Mouse (Mus musculus) layer of hippocampus, postnatal 14 days (tissue): Measurements from ENCODE around the gene Sema3a. TPM values are rescaled to one million over a fixed set of nuclear protein-coding genes. Genes with fewer than 3 reads are reported as not detected.

Experiments used
- DNase-seq, 2 experiments: peaks; one replicate each; pipeline ENCODE4 v3.0.0; 2021 to 2022; ENCODE audit warnings: low spot score in 2 of 2, mixed read lengths in 1 of 2
- long read RNA-seq, 2 experiments: library from polyadenylated mRNA; stranded (forward); transcript quantifications; one replicate each; pipeline ENCODE4 v2.0.0; 2021
- total RNA-seq, 2 experiments: library from RNA; stranded (reverse); gene quantifications; 2 replicates each; pipeline ENCODE4 v1.2.3; 2021

Sema3a gene
- 1 to 10 TPM; 3.2 to 3.7 TPM for total RNA-seq
- long read RNA-seq, experiment 1, full-length matches to known transcripts, result 3 of 3 reads
- long read RNA-seq, experiment 1, partial matches to known transcripts, result 0 of 3 reads
- long read RNA-seq, experiment 1, other reads (novel, unspliced or antisense), result 0 of 3 reads
- long read RNA-seq, experiment 2, full-length matches to known transcripts, result 1 of 2 reads
- long read RNA-seq, experiment 2, partial matches to known transcripts, result 0 of 2 reads
- long read RNA-seq, experiment 2, other reads (novel, unspliced or antisense), result 1 of 2 reads

DNA sequence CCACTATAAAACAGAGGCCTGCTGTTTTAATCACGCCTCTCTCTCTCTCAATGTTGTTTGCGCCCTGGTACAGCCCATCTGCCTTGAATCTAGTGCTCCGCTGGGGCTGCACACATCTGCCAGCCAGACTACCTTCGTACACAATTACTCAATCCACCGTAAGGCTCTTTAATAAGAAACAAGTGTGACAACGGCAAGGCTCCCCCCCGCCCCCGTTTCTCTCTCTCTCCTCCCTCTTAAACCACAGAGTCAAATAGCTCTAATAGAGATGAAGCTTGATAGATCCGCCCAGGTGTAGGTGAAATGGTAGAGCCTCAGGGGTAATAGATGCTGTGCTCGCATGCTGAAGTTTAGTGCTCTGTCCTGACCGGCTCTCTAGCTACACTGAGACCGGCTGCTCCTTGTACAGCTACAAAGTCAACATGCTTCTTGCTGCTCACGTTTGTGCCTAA, at the start of gene Sema3a:
TSS of gene Sema3a (plus strand) at position 174 of the 452 bp plus-strand sequence.
- DNase-seq, result no peak

DNA sequence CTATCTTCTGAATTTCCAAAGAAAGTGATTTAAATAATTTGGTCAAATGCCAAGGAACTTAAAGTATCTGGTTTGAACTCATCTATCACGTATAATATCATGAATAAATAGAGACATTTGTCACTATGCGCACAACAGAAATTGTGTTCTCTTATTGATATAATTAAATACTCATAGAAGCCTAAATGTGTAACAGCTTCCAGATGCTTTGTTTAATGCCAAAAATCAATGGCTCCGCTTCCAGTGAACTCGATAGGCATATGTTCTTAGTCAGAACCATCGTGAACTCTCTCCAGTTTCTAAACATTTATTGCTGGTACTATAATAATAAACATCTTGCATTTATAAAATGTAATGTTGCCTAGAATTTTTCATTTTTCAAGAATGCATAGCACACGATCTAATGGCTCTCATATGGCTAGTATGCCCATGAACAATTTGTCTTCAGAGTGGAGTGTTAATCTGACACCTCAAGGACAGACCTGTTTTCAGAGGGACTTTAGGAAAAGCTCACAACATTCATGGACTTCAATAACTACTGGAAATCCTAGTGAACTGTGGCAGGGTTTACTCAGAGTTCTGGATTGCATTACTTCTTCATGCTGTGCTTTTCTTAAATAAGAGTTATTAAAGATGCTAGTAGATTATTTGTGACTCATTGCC, 40.3 kb upstream of the Sema3a start:
- DNase-seq, result no peak

DNA sequence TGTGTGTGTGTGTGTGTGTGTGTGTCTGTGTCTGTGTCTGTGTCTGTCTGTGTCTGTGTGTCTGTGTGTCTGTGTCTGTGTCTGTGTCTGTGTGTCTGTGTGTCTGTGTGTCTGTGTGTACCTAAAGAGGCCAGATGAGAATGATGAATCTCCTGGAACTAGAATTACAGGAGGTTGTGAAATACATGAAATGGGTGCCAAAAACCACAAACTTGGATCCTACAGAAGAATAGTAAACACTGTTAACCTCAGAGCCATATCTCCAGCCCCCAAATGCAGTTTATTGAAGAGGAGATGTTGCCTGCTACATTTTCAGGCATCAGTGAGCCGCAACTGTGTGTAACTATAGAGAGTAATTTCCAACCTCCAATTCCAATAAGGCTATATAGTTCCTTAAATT, 34.8 kb upstream of the Sema3a start:
- DNase-seq, result no peak

DNA sequence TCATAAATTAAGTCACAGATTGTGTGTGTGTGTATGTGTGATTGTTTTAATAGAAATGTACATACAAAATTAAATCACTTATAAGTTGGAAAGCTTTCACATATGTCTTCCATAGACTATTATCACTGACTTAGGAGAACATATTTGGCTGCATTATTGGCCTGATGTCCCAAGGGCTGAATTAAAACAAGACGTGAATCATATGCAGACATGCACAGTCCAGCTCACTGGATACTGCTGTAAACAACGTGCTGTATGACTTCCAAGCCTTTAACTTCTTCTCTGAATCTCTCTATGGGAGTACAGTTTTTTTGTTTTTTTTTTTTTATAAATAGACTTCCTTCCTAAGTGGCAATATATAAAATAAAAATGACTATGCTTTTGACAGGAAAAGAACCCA, 15.7 kb upstream of the Sema3a start:
- no peak for DNase-seq

DNA sequence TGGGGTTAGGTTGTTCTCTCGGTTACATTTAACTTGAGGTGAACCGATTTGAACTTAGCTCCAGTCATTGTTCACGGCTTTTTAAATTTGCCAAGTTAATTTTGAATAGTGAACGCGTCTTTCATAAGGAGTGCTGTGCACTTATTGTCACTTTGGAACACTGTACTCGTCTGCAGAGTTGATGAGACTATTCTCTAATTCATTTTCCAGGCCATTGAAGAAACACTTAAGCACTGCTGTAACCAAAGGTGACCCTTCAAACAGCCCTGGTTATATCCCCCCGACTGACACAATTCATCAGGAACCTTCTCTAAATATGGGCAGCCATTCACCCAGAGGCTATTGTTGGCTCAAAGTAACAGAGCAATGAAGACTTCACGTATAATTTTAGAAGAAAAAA, 8.0 kb upstream of the Sema3a start:
- DNase-seq, result no peak

DNA sequence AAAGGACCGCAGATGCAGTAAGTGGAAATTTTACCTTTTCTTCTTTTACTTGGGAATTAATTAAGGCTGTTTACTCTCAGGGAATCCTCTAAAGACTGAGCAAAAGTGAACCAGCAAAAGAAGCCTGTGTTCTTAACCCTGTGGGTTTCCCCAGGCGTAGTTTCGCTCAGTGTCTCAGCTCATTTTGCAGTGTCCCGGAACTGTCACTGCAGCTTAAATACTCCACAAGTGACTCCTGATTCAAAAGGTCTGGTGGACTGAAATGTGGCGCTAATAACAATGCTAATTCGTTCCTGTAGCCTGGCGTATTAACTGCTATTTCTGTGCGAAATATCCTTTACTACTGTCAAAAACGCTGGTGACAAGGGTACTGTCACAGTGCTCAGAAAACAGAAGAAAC, 543 bp downstream of the Sema3a start:
- no peak for DNase-seq

DNA sequence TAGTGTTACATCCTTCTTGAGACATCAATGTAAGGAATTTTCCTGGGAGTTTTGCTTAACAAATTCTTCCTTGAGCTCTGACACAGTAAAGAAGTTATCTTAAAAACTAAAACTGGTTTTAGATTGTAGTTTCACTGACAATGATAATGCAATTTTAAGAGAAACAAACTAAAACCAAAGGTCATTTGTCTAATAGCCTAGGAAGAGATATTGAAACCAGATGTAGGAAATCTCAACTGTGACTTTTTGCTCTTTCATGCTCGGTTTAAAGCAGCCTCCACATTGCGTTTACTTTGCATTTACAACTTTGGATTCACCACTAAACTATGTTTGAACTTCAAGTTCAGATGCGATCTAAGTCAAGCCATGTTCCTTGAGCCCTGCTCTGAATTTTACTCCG, 982 bp downstream of the Sema3a start:
- no peak for DNase-seq

DNA sequence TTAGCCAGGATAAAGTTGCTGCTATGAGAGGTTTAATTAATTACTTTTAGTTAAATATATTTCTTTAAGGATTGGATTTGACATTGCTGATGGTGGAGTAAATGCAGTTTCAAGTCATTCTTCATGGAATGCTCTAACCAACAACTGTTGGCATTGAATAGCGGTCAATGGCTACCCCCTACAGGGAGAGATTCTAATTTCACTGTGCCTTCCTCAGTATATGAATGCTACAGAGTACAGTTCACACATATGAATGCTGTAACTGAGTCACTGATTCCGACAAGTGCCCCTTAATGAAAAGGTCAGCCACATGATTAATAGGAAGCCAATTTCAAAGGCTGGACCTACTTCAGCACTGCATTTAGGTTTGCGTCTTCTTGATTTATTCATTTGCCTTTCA, 1.9 kb downstream of the Sema3a start:
- no peak for DNase-seq

DNA sequence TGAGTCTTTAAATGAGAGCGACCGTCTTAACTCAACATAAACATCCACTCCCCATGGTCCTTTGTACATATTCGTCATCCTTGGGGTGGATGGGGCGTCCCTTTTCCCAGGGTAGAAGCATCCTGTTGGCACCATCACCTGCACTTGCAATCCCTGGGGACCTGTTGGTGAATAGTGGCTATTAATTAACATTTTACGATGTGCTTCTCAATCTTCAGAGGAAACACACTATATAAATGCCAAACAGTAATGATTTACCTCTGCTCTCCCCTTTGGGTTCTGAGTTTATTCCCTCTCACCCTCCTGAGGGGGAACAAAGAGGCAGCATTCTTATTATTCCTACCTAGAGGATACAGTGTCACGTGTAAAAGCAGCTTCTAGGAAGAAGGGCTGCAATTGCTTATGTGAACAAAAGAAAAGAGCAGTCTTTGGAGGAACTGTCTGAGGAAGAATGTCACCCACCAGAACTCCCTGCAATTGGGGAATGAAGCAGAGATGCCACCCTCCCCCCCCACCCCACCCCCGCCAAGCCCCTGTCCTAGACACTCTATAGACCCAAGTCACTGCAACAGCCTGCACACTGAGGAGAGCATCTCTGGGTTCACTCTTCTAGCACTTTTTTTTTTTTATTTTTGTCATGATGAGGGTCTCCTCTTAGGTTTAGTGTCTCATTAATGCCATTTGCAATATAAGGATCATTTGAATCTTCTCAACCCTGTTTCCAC, 19.7 kb downstream of the Sema3a start:
- no peak for DNase-seq

DNA sequence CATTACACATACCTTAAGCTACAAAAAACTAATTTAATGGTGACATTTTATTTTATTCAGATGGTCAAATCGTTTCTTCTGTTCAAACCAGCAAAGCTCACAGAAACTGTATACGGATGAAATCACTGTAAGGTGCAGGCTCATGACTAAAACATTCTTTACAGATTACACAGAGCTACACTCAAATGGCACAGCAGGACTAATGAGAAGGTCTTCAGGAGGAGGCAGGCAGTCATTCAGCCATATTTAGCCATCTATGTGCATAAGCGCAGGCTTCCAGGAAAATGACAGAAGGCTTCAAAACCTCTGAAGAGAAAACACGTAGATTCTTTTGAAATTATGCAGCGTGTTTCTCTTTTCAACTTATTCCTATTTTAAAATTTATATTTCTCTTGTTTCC, 24.7 kb downstream of the Sema3a start:
- no peak for DNase-seq

DNA sequence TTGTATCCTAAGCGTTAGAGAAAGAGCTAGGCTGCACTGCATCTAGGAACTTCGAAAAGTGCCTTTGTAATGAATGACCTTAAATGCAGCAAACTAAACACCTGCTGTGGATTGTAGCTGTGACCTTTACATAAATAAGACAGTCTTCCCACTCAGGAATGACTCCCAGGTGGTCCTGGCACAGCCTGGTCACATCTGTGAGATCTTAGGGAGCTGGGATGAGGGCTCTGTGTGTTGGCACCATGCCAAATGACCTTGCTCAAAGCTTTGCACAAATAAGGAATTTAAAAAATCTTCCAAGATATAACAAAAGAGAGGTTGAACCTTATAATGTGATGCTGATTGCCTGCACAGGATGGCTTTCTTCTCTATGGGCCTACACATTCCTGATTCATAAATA, 25.8 kb downstream of the Sema3a start:
- no peak for DNase-seq

DNA sequence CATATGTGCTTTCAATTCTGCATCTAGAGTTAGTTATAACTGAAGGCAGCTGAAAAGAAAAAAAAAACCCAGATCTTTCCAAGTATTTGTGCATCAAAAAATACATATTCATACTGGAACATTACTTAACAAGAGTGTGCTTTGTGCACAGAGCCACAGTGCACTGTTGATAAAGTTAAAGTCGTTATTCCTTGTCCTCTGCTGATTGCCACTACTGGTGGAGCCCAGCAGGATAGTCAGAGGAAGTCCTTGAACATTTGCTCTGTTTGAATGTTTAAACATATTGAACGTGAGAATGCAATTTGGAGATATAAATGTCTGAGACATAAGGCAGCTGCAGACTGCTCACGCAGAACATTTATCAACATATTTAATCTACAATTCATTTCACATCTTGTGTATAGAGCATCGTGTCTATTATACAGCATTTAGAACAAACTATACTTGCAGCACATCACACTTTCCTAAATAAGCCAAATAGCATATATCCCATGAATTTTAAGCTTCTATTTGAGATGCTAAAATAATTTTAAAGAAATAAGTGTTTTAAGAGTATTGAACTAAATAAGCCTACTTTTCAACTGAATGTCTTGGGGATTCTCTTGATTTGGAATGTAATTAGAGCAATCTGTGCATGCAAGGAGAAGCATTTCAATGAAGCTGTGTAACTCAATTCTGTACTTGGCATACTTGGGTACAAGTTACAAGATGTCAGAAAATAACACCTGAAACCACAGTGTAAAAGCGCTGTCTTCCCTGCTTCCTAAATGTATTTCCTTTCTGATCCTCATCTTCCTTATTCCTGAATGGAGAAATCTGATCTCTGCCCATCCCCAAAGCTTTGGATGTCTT, 32.8 kb downstream of the Sema3a start:
- peak in 1 of 2 experiments; percentile 8 for DNase-seq

DNA sequence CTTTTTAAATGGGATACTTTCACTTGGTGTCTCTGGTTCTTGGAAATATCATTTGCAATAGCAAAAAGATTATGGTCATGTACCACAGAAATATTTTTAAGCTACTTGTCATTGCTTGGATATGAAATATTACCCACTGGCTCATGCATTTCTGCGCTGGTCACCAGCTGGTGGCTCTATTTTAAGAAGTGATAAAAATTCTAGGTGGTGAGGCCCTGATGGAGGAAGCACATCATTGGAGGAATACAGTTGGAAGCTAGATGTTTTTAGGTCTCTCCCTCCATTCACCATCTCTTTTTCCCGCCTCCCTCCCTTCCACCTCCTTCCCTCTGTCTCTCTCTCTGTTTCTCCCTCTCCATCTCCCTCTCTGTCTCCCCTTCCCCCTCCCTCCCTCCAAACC, 57.0 kb downstream of the Sema3a start:
- no peak for DNase-seq

DNA sequence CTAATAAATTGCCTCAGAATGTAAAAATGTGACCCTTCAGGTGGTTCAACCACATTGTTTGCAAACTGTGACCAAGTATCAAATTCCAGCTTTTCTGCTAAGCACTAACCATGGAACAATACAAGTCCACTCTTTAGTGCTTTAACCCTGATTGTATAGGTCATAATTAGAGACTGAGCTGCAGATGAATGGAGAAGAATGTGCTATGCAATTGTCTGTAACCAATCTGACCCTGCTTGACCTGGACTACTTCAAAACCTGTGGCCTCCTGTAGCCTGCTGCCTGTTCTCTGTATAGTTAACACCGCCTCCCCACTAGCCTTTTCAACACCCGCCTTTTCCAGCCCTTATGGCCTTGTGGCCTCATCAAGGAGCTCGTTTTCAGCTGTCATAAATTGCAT, 72.7 kb downstream of the Sema3a start:
- no peak for DNase-seq

DNA sequence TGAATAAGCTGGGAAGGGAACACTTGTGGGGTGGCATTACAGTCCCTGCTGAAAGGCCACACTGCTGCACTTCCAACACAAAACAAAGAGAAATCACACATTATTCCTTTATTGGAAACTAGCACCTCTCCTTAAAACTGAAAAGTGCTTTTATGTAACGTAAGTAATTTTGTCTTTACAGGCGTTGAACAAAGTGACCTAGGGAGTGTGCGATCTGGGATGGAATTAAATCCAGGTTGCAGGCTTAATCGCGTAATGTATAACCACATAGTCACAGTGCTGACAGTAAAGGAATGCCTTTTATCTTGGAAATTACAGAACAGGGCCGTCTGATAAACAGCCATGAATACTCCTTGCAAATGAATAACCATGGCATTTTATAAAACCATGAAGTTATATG, 74.5 kb downstream of the Sema3a start:
- no peak for DNase-seq

DNA sequence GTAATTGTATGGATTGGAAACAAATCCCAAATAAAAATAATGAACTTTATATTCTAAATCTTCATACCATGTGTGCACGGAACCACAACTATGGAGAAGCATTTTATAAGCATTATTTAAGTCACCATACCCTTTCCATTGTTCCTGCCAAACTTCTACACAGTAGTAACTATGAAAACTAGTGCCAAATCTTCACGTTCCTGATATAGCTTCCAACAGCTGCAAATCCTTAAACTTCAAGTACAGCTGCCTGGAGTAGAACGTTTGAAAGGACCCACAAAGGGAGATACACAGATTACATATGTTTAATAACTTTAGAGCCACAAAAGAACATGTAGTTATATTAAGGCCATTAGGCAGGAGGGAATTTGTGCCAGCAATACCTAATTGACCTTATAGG, 130.1 kb downstream of the Sema3a start:
- no peak for DNase-seq

DNA sequence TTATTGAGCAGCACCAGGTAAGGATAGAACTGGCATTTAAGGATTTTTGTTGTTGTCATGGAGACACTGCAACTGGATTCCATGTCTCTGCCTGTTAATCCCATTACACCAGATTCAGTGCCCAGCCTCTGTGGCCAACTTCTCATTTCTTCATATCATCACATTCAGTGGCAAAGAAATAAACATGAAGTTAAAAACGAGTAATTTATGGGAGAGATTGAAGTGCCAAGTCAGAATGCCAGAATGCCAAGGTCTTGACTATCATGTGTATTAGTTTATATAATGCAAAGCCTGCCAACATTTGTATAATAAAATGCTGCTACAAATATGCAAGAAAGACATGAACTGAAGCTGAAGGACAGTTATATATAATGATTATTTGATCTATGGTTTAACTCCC, 131.1 kb downstream of the Sema3a start:
- no peak for DNase-seq

DNA sequence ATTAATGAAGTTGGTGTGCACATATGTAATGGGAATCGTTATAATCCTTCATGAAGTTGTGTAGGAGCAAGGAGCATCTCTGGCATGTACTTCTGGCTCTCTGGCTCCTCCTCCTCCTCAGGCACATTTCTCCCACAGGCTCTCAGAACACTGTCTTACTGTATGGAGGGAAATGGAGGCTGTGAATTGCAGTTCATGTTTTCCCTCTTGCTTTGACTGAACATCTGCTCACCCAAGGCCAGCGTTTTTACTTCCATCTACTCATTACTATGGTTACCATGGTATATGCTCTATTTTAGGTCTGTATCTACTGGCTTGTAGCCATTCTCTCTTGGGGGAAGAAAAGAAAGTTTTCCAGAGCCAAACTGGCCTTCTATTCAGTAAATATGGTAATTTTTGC, 137.9 kb downstream of the Sema3a start:
- no peak for DNase-seq

DNA sequence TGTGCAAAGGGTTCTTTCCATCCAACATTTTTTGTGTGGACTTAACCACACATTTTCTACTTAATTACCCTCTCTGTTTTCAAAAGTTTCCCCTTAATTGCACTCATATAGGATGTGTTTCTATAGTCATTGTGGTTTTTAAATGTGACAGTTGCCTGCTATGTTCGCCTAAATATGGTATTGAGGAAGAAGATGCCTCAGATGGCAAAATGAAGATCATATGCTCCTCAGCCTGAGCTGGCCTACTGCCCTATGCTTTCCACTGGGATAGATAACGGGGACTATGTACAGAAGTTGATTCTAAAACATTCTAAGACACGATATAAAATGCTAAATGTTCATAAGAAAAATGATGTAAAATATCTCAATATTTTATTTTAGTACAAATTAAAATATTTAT, 138.3 kb downstream of the Sema3a start:
- no peak for DNase-seq

DNA sequence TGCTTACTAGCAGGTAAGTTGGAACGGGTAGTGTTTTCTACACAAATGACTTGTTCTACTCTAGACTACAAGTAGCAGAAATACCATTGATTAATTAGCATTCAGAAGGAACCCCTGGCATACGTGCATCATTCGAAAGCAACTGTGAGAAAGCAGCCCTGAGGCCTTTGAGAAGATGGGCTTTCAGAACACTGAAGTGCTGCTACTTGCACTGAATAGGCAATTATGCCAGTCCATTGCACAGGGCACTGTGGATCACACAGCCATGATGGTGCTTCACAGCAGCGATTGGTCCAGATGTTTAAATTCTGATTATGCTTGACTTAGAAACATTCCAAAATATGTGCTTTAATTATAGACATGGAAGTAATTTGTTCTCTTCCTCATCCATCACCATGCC, 187.5 kb downstream of the Sema3a start:
- peak in 1 of 2 experiments; percentile 1 for DNase-seq

DNA sequence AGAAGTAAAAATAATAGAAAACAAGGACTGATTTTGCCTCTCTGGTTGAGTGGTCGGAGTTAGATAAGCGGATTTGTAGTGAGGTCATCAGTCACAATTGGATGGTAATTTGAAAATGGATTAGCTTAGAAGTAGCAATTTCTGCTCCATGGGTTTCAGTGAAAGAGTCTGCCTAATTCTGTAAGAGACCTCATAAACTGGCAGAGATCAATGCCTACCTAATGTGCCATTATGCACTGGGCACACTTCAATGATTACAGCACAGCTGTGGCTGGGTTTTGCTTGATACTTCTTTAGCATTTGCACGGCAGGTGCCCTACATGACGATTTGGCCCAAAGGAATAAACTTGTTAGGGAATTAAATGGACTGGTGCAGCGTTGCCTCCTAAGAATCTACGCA, 188.8 kb downstream of the Sema3a start:
- DNase-seq, result no peak
